Mouse (Mus musculus): ENCODE measurements at regions not wholly inside any gene's neighbourhood (a gene's known extent, or its start where the extent isn't known, plus 50 kb on each side); places are given as distances from the start of the nearest gene placed in this dataset.

GRCm38 (mm10) chr2:148292442-148292841 lies 102.7 kb upstream of the Sstr4 start:
- no peak for DNase-seq

GRCm38 (mm10) chr2:148292895-148293294 lies 102.2 kb upstream of the Sstr4 start:
- no peak for DNase-seq

GRCm38 (mm10) chr2:148300879-148301278 lies 94.3 kb upstream of the Sstr4 start:
- no peak for DNase-seq

- DNase-seq, result no peak
Measured at GRCm38 (mm10) chr2:148312255-148312654, 82.9 kb upstream of the Sstr4 start.

- DNase-seq, result no peak
Measured at GRCm38 (mm10) chr2:148320896-148321295, 74.2 kb upstream of the Sstr4 start.

GRCm38 (mm10) chr2:148325362-148325761 lies 69.8 kb upstream of the Sstr4 start:
- no peak for DNase-seq

- no peak for DNase-seq
Measured at GRCm38 (mm10) chr2:148325854-148326387, 69.2 kb upstream of the Sstr4 start.

GRCm38 (mm10) chr2:148326414-148326813 lies 68.7 kb upstream of the Sstr4 start:
- DNase-seq, result no peak

- no peak for DNase-seq
Measured at GRCm38 (mm10) chr2:148327552-148327951, 67.6 kb upstream of the Sstr4 start.

GRCm38 (mm10) chr2:148330368-148330767 lies 64.8 kb upstream of the Sstr4 start:
- no peak for DNase-seq

GRCm38 (mm10) chr2:148334555-148334954 lies 60.6 kb upstream of the Sstr4 start:
- DNase-seq, result no peak

- no peak for DNase-seq
Measured at GRCm38 (mm10) chr2:148336626-148337025, 58.5 kb upstream of the Sstr4 start.

- peak; percentile 45 for DNase-seq
Measured at GRCm38 (mm10) chr2:148338308-148338768, 56.8 kb upstream of the Sstr4 start.

GRCm38 (mm10) chr2:148338894-148339293 lies 56.2 kb upstream of the Sstr4 start:
- no peak for DNase-seq

- no peak for DNase-seq
Measured at GRCm38 (mm10) chr2:148344193-148344592, 51.0 kb upstream of the Sstr4 start.
